32 mouse cellular contexts compared by ENCODE assay signal in the genomic region with DNA sequence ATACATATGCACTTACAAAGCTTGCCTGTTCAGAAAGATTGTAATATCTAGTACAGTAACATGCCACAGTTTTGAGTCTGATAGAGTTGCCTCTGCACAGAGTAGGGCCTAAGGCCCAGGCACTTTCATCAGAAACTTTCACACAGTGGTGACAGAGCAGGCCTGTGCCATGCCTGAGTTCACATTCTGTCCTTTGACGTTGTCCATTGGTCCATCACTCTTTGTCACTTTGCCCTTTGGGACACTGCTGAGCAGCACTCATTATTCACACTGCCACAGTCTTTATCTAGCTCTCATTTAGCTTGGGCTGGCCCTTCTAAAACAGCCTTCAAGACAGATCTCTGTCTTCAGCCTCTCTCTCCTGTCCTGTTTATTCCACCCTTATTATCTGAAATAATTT.
"Had no signal": no experiment of that assay in that cellular context is flagged by ENCODE, and none has a peak within 500 bp of the region (broad histone marks: within the 10 kb centered on the region; RNA-seq: fewer than 3 reads in every experiment).

No protein-coding gene starts in this region.

- DNase-seq: left cerebral cortex, postnatal 4 days; liver; liver, embryonic 13.5 days; liver, postnatal 0 days; lung, adult 18-20 months; lung, adult 2 months; lung, embryonic 14.5 days; lung, postnatal 10 days; lung, postnatal 14 days; lung, postnatal 36 days; lung, postnatal 4 days; midbrain, embryonic 14.5 days had no signal

- H3K27ac ChIP-seq: limb, embryonic 10.5 days; limb, embryonic 12.5 days; limb, embryonic 13.5 days; limb, embryonic 15.5 days; liver, embryonic 12.5 days; liver, embryonic 13.5 days; liver, embryonic 14.5 days; liver, embryonic 15.5 days; lung, embryonic 15.5 days; macrophage; midbrain, embryonic 10.5 days; midbrain, embryonic 12.5 days; midbrain, embryonic 13.5 days; midbrain, embryonic 15.5 days; neural tube, embryonic 12.5 days; neural tube, embryonic 13.5 days had no signal

- H3K9ac ChIP-seq: limb, embryonic 12.5 days; limb, embryonic 13.5 days; limb, embryonic 15.5 days; liver, embryonic 12.5 days; liver, embryonic 13.5 days; liver, embryonic 14.5 days; liver, embryonic 15.5 days; liver, postnatal 0 days; lung, embryonic 14.5 days; lung, embryonic 15.5 days; midbrain, embryonic 12.5 days; midbrain, embryonic 13.5 days; midbrain, embryonic 15.5 days; neural tube, embryonic 12.5 days; neural tube, embryonic 13.5 days had no signal

- ATAC-seq: liver, embryonic 12.5 days; liver, postnatal 0 days; lung, postnatal 0 days; midbrain, embryonic 13.5 days; midbrain, embryonic 15.5 days; midbrain, embryonic 16.5 days had no signal

- H3K36me3 ChIP-seq: limb, embryonic 10.5 days; limb, embryonic 12.5 days; limb, embryonic 13.5 days; limb, embryonic 15.5 days; liver, embryonic 12.5 days; liver, embryonic 13.5 days; liver, embryonic 15.5 days; lung, embryonic 15.5 days; midbrain, embryonic 10.5 days; midbrain, embryonic 12.5 days; midbrain, embryonic 13.5 days; midbrain, embryonic 15.5 days; neural tube, embryonic 12.5 days; neural tube, embryonic 13.5 days had no signal

- H3K4me3 ChIP-seq: limb, embryonic 10.5 days; limb, embryonic 12.5 days; limb, embryonic 13.5 days; limb, embryonic 15.5 days; liver, embryonic 12.5 days; liver, embryonic 13.5 days; liver, embryonic 15.5 days; lung, embryonic 15.5 days; megakaryocyte, embryonic 14.5 days; midbrain, embryonic 10.5 days; midbrain, embryonic 12.5 days; midbrain, embryonic 13.5 days; midbrain, embryonic 15.5 days; myocyte; neural tube, embryonic 12.5 days; neural tube, embryonic 13.5 days had no signal

- H3K4me1 ChIP-seq: limb, embryonic 10.5 days; limb, embryonic 15.5 days; liver, embryonic 12.5 days; liver, embryonic 13.5 days; liver, embryonic 15.5 days; lung, embryonic 15.5 days; megakaryocyte, embryonic 14.5 days; midbrain, embryonic 13.5 days; midbrain, embryonic 15.5 days; neural tube, embryonic 12.5 days; neural tube, embryonic 13.5 days had no signal

- H3K4me2 ChIP-seq: limb, embryonic 12.5 days; limb, embryonic 13.5 days; limb, embryonic 15.5 days; liver, embryonic 11.5 days; liver, embryonic 12.5 days; liver, embryonic 13.5 days; liver, embryonic 15.5 days; lung, embryonic 14.5 days; lung, embryonic 15.5 days; midbrain, embryonic 12.5 days; midbrain, embryonic 13.5 days; midbrain, embryonic 15.5 days; neural tube, embryonic 12.5 days; neural tube, embryonic 13.5 days had no signal

- H3K27me3 ChIP-seq: limb, embryonic 12.5 days; limb, embryonic 13.5 days; limb, embryonic 15.5 days; liver, embryonic 12.5 days; liver, embryonic 13.5 days; liver, embryonic 15.5 days; lung, embryonic 15.5 days; megakaryocyte, embryonic 14.5 days; midbrain, embryonic 12.5 days; midbrain, embryonic 13.5 days; midbrain, embryonic 15.5 days; neural tube, embryonic 12.5 days; neural tube, embryonic 13.5 days had no signal

- H3K9me3 ChIP-seq: limb, embryonic 10.5 days; limb, embryonic 12.5 days; limb, embryonic 13.5 days; limb, embryonic 15.5 days; liver, embryonic 12.5 days; liver, embryonic 15.5 days; lung, embryonic 15.5 days; midbrain, embryonic 10.5 days; midbrain, embryonic 12.5 days; midbrain, embryonic 13.5 days; midbrain, embryonic 15.5 days; neural tube, embryonic 12.5 days; neural tube, embryonic 13.5 days had no signal
